Mouse (Mus musculus): ENCODE results near the gene Gm9747.
A peak's percentile ranks its signal among the peaks of the same experiment; 100 is the strongest.

Gene Gm9747

DNA sequence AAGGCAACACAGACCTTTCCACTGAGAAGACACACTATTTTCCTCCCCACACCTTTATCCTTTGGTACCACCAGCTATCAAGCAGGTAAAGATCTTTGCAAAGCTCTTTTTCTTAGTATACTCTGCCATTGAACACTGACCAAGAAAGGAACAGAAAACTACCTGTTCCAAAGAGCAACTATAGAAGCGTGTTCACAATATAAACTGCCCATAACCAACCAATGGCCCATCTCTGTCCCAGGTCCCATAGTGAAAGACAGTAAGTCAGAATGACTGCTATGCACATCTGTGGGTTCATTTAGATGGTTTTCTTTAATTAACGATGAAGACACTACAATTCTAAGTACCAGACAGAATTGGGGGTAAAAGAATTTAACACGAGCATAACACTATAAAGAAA is at the start of gene Gm9747:
Gm9747 (plus strand) TSS at position 301 of the 400 bp plus-strand sequence.
- DNase-seq, result no peak

DNA sequence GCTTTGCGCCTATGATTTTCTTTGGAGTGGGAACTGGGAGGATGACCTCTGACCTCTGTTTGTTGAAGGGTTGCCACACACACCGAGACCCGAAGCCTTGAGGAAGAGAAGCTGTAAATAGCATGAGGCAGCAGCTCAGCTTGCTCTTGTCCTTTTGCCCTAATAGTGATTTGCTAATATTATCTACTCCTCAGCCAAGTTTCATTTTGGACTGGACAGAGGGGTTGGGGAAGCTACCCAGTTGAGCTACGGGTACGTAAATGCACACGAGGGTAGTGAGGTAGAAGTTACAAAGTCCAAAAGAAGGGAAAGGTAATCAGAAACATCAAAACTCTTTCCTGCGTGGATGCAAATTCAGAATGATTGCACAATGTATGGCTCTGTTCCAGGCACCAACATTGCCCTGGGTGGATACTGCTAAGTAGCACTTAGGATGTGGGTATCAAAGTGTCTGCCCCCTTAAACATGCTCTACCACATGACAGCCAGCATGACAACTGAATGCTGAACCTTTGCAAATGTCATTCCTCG is 48.9 kb upstream of the Gm9747 start:
- DNase-seq, result no peak

DNA sequence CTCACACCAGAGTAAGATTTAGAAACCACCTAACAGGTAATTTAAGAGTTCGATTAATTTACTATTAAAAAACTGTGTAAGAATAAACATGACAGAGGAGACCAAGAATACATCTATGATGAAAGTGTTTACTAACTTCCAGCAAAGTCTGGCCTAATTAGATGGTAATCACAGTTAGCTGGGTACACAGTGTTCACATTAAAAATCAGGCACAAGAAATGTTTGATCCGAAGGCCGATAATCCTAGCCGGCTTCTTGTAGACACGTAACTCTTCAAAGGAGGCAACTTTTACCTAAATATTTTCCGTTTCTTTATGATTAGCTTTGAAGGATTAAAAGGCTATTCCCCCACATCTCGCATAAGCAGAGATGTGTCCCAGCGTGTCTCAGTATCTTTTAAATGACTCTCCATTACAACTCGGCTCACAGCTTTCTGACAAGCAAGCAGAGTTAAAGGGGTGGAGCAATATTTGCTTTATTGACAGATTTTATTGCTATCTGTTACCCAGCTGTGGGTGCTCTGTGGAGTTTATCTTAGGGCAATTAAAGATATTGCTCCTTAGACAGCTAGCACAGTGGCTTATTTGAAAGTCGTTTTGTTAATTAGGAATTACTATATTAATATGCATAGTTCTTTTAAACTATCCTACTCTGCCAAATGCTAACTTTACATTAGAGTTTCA is 44.2 kb upstream of the Gm9747 start:
- DNase-seq, result no peak

DNA sequence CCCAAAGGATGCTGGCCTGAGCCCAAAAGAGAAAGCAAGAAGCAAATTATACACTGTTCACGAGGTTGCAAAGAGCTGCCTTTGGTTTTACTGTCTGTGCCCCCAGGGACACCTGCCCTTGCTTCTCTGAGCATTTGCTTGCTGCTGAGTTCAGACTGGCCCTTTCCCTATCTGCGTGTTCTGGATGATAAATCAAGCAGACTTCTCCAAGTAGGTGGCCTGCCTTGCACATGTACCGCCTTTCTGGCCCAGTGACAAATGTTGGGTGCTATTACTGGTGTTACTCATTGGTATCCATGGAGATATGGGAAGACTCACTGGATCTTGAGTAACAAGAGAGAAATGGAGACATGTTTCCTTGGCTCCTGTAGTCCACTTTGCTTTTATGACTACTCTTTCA is 43.4 kb upstream of the Gm9747 start:
- peak; percentile 42 to 50 for DNase-seq

DNA sequence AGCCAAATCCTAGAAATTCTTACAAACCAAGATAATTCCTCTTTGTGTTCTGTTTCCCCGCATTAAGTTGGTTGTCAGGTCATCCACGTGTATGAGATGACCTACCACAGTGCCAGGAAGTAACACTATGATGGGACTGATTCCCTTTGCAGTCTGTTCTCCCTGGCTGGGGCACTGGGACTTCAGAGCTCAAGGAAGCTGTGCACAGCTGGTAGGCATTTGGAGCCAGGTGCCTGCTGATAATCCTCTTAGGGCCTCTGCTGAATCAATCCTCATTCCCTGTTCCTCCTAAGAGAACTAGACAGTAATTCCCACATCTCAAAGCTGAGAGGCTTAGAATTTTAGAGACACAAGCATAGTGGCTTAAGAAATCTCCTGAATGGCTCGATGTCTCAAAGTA is 41.3 kb upstream of the Gm9747 start:
- peak; percentile 35 to 65 for DNase-seq

DNA sequence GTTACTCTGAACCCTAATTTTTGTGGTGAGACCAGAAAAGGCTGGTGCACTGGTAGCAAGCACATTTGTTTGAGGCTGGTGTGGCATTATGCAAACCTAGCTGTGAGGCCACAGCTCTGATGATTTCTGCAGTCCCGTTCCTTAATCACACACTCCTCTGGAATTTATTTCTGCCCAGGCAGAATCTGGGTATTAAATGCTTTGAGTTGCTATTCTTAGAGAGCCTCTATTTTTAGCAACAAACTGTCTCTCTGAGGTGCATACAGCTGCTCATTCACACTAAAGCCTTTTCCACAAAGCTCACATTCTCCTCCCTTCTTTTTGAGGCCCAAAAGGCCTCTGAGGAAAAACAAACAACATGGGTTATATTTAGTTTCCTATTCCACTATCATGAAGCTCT is 33.0 kb upstream of the Gm9747 start:
- DNase-seq, result no peak

DNA sequence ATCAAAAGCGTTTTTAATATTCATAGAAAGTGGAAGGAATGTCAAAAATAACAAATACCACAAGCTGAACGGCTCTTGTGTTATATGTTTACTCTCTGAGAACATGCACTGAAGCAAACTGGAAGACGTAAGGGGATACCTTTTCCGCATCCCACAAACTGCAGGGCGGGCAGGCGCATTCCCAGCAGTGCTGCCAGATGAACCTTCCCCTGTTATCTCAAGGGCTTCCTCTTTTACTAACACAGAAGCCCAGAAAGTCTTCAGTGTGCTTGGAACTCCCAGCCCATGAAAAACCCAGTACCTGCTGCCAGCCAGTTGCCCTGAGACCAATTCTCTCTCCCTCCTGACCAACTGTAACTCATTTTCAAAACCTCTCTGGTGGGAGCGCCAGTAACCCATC is 32.3 kb upstream of the Gm9747 start:
- DNase-seq, result no peak

DNA sequence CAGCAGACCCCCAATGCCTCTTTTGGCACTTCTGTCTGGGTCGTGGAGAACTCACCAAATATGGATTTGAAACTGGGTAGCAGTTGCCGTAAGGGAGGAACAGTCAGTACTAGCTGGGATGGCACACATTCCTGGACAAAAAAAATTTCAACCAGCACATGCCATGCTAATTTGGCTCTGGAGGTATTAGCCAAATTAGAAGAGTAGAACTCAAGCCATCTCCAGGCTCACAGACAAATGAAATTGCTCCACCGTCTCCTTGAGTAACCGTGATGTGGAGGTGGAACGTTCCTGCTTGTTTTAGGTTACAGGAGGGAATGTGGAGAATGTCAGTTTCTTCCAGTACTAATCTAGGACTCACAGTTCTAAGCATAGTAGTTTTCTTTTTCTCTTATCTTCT is 25.4 kb upstream of the Gm9747 start:
- DNase-seq, result no peak

DNA sequence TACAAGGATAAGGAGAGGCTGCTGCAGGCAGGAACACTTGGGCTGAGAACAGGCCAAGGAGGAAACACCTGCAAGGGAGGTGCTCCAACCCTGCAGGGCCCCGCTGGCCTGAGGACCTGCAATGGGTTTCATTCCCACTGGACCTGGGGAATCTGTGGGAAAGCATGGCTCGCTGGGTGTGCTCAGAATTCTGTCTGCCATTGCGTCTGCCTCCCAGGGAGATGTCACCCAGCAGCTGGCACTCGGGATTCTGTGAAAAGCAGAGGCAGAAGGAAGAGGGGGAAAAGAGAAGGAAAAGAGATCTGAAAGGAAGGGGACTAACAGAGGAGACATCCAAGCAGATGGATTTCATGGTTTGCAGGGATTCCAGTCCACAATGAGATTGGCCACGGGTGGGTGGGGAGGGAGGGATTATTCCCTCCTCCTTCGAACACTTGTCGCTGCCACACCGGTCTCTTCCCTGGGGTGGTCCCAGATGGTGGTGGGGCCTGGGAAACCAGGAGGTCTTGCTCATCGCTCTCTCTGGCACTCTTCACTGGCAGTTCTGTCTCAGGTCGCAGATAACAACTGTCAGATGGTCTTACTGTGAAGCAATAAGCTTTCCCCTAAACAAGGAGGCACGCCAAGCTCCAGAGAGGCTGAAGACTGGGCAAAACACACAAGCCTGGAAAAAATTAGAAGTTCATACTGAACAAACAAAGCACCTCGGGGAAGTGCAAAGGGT is 12.1 kb upstream of the Gm9747 start:
- peak; percentile 57 to 81 for DNase-seq

DNA sequence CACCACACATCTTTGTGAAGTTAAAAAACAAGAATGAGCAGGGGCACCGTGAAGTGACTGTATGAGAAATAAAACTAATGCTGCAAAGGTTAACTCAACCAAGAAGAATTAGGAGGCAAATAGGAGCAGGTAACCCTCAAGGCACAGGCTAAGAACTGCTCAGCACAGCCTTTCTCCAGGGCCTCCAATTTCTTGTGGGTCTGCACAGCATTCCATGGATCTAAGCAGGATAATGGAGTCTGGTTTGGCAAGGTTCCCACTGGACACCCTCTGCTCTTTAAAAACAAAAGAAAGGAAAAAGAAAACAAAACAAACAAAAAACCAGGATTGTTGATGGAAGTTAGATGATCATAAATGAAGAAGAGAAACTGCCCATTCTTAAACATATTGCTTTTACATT is 11.4 kb upstream of the Gm9747 start:
- peak; percentile 12 to 21 for DNase-seq

DNA sequence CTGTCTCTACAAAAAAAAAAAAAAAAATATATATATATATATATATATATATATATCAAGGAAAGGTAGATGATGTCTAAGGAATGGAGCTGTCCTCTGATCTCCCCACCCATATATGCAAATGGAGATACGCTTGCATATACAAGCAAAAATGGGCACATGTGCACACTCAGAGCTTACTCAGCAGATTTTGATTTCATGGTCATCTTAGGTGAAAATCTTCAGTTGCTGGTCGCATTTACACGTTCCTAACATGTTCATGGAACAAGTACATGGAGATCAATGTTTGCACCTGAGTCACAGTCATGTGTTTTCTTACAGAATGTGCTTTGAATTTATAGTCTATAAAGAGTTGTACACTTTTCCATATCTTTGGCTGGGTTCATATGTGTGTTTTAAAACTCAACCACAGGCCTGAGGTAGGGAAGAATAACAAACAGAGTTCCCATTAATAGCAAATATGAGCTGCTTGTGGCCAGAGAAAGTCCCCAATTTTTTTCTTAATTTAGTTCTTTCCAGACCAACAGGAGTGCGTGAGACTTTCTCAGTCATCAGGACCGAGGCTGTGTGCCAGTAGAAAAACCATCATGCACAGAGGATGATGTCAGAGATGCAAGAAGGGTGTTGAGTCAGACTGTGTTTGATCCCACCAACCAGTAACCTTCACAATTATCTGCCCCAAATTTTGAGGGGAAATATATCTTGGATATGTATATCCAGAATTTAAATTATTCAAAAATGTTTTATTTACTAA is 9.7 kb upstream of the Gm9747 start:
- no peak for DNase-seq

DNA sequence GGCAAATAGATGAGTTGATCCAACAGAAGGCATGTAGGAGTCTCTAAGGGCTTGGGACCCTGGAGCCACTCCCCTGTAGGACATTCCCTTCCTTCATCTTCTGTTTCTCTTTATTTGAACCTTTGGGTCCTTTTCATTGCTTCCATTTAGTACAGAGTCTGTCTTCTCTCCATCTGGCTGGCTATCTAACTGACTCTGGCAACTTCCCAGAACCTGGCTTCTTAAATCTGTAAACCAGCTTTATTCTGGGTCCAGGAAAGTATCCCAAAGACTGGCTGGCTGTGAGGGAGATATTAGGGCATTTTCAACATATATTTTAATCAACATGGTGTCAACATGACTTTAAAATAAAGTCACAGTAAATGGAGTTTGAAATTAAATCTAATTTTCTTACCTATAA is 4.1 kb upstream of the Gm9747 start:
- peak; percentile 45 to 56 for DNase-seq

DNA sequence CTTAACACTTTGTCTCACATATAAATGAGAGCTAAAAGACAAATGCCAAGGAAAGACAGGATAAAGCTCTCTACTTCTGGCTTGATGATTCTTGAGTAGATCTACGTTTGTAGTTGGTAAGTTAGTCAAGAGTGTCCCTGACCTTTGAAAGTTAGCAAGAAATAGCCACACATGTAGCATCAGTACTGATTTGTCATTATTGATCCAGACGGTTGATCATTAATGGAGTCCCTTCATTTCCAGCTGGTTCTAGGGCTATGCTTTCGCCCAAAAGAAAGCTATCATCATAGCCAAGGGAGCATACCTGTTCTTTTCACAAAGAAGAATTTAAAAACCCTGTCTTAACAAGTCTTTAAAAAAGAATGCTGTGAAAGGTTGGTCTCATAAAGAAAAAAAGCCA is 1.7 kb downstream of the Gm9747 start:
- DNase-seq, result no peak

DNA sequence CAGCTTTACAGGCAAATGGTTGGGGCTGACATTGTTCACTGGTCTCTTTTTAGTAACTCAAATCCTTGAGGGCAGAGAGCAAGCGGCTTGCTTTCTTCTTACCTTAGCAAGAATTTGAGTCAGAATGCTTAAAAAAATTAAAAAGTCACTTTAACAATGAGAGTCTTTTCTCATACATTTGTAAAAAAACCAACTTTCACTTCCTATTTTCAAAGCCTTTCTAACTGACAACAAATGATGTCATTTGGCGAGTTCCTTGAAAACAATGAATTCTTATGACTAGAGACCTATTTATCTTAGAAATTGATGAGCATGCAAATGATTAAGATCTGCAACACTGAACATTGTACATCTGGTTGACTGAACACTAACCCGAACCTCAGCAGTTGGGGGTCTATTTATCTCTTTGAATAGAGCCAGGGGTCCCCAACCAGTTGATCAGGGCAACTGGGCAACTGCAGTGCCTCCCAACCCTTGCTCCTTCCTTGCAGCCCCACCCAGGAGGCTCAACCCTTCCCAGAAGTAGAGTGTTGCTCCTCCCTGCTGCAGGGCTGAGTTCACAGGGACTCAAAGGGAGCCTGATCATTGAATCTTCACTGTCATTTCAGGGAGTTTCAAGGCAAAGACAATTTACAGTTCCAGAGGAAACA is 2.7 kb downstream of the Gm9747 start:
- no peak for DNase-seq

DNA sequence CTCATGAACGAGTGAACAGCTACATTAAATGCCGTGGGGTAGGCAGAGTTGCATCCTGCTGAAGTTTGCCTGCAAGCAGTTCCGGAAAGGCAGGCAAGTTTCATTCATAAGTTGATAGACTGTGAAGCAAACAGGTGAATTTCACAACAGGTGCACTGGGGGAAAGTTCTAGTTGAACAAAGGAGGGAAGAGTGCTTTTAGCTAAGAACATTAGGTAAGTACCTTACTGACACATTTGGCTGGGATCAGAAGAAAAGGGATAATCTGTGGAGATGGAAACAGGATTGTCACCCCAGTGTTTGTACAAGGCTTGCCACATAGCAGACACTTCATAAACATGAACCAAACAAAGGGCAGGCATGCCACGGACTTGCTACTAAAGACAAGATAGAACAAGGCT is 5.3 kb downstream of the Gm9747 start:
- no peak for DNase-seq

DNA sequence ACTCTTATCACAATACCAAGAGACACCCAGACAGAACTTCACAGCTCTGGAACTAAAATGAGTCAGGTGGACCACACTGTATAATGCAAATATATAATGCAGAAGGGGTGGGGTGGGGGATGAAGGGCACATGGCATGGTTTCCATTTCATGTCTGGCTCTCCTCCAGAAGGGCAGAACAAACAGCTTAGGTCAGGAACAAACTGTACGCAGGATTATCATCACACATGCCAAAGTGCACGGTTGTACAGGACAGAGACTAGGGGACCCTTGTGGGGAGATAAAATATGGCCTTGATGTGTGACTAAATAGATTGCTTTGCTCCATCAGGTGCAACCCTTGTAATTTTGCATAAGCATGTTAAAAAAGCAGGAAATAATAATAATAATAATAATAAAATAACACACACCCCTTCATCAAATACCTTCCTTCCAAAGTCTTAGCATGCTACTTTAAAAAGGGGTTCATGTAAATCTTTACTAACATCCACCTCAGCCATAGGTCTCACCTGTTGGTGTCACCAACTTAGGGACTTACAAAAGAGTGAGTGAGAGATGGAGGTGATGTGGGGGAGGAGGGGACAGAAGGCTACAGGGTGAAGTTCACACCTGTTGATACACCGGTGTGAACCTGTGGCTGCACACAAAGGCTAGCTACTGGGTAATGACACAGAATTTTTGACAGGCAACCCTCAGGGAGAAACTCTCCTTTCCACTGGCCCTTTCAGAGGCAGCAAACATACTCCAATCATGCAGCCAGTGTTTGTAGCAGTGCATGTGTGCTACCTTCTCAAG is 6.7 kb downstream of the Gm9747 start:
- no peak for DNase-seq

DNA sequence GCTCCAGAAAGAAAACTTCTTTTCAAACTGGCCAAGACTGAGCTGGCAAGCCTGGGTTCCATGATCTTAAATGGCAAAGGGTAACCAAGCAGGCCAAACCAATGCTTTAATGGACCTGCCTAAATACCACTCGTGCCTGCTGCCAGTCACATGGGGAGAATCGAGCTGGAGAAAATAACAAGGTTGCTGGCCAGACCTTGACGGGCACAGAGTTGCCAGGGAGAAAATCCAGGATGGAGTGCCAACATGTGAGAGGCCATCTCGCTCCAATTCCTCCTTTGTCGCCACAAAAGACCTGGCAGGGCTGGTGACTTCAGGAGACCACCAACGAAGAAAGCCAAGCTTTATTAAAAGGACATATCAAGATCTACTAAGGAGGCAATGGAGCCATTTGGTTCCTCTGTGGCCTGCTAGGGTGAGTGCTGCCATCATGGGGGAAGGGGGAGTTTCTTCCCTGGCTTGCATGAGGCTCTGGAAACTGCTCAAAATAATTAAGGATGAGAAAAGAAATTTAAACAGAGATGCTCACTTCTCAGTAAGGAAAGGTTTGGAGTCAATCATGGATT is 10.4 kb downstream of the Gm9747 start:
- DNase-seq, result peak; percentile 86 to 90

DNA sequence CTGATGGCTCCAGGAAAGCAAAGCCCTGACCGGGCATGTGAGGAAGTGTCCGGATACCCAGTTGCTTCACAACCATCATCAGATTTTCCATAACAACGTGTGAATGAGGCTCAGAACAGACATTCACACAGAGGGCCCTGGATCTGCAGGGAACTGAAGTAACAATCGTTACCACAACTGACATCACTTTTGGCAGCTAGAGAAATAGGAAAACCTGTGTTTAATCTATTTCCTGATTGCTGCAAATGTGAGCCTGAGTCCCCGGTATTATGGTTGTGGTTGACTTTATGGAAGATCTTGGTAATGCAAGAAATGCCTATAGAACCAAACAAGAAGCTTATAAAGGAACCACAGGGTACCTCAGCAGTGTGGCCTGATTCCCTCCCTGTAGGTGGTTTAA is 12.1 kb downstream of the Gm9747 start:
- DNase-seq, result no peak

DNA sequence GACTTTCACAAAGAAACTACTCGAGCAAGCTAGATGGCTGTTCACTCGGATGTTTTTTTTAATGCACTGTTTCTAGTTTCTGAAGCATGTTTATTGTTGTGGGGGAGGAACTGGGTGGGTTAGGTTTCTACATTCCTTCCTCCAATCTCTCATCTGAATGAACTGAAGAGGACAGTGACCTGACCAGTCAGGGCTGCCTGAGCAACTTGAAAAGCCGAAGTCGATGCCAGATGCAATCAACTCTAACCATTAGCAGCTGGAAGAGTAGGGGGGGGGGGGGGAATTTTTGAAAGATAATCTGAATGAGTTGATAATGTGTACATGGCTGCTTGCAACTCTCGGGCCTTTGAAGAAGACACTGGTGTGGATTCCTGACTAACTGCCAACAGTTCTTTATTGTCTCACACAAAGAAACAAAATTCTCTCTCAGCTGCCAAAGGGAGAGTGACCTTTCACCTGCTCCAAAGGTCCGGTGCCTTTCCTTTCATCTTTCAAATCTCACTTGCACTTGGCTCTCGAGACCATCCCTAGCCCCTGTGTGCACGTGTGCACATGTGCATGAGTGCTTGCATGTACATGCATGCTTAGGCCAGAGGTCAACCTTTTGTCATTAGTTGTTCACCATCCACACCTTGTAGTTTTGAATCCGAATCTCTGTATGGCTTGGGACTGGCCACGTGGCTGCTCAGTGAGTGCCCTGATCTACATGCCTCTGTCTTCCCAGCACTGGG is 14.5 kb downstream of the Gm9747 start:
- no peak for DNase-seq

DNA sequence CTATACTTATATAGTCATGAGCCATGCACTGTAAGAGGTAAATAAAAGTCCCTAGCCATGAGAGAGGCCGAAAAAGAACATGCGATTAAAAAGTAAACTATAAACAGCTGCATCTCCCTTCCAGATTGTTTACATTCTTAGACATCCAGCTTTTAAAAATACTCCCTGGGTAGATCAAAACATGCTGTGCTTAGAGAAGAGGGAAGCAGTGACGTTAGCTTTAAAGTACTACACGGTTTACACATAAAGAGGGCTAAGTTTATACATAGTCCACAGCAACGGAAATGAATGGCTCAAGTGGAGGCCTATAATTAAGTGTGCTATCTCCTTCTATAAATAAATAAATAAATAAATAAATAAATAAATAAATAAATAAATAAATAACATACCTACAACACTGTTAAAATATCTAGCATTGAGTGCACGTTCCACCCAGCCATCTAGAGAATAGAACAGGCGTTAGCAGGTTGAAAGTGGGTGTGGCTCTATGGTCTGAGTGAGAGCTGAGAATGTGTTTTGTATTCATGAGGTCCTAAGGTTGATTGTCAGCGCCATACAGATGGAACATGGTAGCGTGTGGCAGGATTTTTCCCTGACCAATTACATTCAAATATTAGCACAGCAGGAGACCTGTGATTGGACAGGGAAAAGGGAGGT is 21.0 kb downstream of the Gm9747 start:
- DNase-seq, result no peak

DNA sequence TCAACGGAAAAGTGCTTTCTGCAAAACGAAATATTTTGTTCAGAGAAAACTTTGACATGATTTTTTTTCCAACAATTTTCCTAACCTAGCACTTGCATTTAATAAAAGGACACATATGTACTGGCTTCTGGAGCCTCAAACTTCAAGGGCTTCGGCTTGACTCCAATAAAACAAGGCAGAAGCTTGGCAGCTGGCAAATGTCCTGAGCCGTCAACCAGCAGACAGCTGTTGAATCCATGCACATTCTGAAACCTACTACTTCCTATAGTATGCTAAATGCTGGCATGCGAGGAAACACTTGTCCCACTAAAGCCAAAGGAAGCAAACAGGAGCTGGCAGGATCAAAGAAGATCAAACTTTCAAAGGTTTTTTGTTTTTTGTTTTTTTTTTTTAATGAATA is 24.5 kb downstream of the Gm9747 start:
- DNase-seq, result peak; percentile 34 to 55
